ENCODE assay signal across 10 mouse cellular contexts in the genomic region with DNA sequence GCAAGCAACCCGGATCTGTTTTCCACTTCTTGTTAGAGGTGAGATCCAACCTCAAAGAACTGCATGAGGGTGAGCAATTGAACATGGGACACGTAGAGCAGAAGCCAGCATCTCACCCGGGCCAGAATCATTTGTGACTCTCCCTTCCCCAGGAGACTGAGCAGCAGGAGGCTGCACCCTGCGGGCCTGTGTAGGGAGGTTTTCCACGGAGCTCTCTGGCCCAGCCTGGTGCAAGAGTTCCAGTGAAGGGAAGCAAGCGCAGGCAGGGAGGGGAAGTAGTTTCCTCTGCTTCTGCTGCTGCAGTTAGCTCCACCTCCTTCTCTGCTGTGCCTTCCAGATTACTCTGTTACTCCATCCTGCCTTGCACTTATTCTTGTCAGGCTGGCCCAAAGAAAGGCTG.
DNase-seq lines count a peak whose midpoint lies in the region; ATAC-seq lines count a peak whose summit lies in the region.
"Had no signal": no experiment of that assay in that cellular context is flagged by ENCODE, and none has a peak within 500 bp of the region (broad histone marks: within the 10 kb centered on the region; RNA-seq: fewer than 3 reads in every experiment).

No protein-coding gene starts in this region.

- H3K27me3 ChIP-seq in megakaryocyte, embryonic 14.5 days (replicated peaks), result no peaks in the 10 kb centered on the region
- H3K27me3 ChIP-seq: limb, embryonic 15.5 days; stomach, embryonic 15.5 days had no signal

- ATAC-seq in common myeloid progenitor, adult 5-6 weeks (replicated peaks; ENCODE audit: low read depth, poor library complexity, severe bottlenecking), result peak; percentile 97
- ATAC-seq in inflammation-experienced regulatory T-cells, adult 6 months, result peak; percentile 85

- peak overlapping the region; percentile 85 for H3K4me3 ChIP-seq in megakaryocyte, embryonic 14.5 days (replicated peaks)
- H3K4me3 ChIP-seq: limb, embryonic 15.5 days; stomach, embryonic 15.5 days had no signal

- peak; percentile 61 for DNase-seq in gastrocnemius, adult 18-20 months (ENCODE audit: low spot score)
- no peak for DNase-seq in gastrocnemius, postnatal 4 days (ENCODE audit: low spot score in 2 of 2)
- no peak for DNase-seq in right cerebral cortex, postnatal 25 days
- DNase-seq in natural killer cell, adult 2 months (ENCODE audit: low spot score in 2 of 2), result no peak
- DNase-seq in urinary bladder, postnatal 14 days (ENCODE audit: low spot score), result no peak

- peaks cover 13% of the 10 kb centered on the region for H3K36me3 ChIP-seq in megakaryocyte, embryonic 14.5 days (replicated peaks; ENCODE audit: low read length)
- H3K36me3 ChIP-seq: limb, embryonic 15.5 days had no signal

- H3K4me1 ChIP-seq in megakaryocyte, embryonic 14.5 days, result peaks cover 18% of the 10 kb centered on the region
- H3K4me1 ChIP-seq: stomach, embryonic 15.5 days had no signal

- H3K9me3 ChIP-seq in megakaryocyte, embryonic 14.5 days, result no peaks in the 10 kb centered on the region
- H3K9me3 ChIP-seq: limb, embryonic 15.5 days; stomach, embryonic 15.5 days had no signal
